ENCODE assay signal across 8 mouse cellular contexts in genomic region chr15:83527092-83527437, GRCm38 (mm10). TPM values are rescaled to one million over a fixed set of nuclear protein-coding genes. Genes with fewer than 3 reads are reported as not detected.
DNase-seq lines count a peak whose midpoint lies in the region; ATAC-seq and TF ChIP-seq lines count a peak whose summit lies in the region.

No protein-coding gene starts in this region.

- no peak for TF ChIP-seq POLR2A in brain, embryonic 14.5 days (IDR thresholded peaks at IDR 0.05; ENCODE audit: borderline replicate concordance, extremely low read depth, insufficient read depth, insufficient read length, poor library complexity, severe bottlenecking)

- WGBS in kidney, embryonic 15.5 days, result under 1% methylated on average over 26 of the region's 26 CpGs
- WGBS in hindbrain, embryonic 11.5 days, result under 1% methylated on average over 26 of the region's 26 CpGs

- DNase-seq in kidney, postnatal 4 days, result no peak
- DNase-seq in brain, embryonic 14.5 days (ENCODE audit: low read depth), result peak; percentile 12
- no peak for DNase-seq in hindbrain, embryonic 11.5 days (ENCODE audit: low spot score)
- no peak for DNase-seq in adrenal gland, postnatal 36 days
- DNase-seq in T-cell, adult 2 months (ENCODE audit: low spot score), result no peak
- DNase-seq in cerebellum, postnatal 14 days, result no peak

- peaks cover 41% of the 10 kb centered on the region for H3K27me3 ChIP-seq in kidney, embryonic 15.5 days
- peaks cover 27% of the 10 kb centered on the region for H3K27me3 ChIP-seq in hindbrain, embryonic 11.5 days (ENCODE audit: control insufficient read depth, insufficient read depth, low read length)

- H3K36me3 ChIP-seq in kidney, embryonic 15.5 days, result no peaks in the 10 kb centered on the region
- H3K36me3 ChIP-seq in hindbrain, embryonic 11.5 days (ENCODE audit: control insufficient read depth, insufficient read depth, low read length), result no peaks in the 10 kb centered on the region

- H3K9ac ChIP-seq in kidney, embryonic 15.5 days, result peak overlapping the region; percentile 50
- H3K9ac ChIP-seq in hindbrain, embryonic 11.5 days (ENCODE audit: low read depth, low read length), result peak overlapping the region; percentile 52; the same call in 1 of the 2 replicates

- 0 out of 2 replicates have a peak, but pooled peaks have one; percentile 10 for ATAC-seq in kidney, embryonic 15.5 days (replicated peaks; ENCODE audit: low FRiP score)
- peak; percentile 47; the same call in 1 of the 2 replicates for ATAC-seq in hindbrain, embryonic 11.5 days (ENCODE audit: low FRiP score)
- peak; percentile 43 for ATAC-seq in megakaryocyte, adult 5-6 weeks (ENCODE audit: poor library complexity, severe bottlenecking)

- no peak overlapping the region for H3K27ac ChIP-seq in kidney, embryonic 15.5 days
- H3K27ac ChIP-seq in hindbrain, embryonic 11.5 days (ENCODE audit: low read depth, low read length), result no peak overlapping the region

- H3K4me3 ChIP-seq in kidney, embryonic 15.5 days (replicated peaks), result peak overlapping the region; percentile 60
- peak overlapping the region; percentile 49 for H3K4me3 ChIP-seq in hindbrain, embryonic 11.5 days (ENCODE audit: low read depth, low read length)

- no peak for TF ChIP-seq CTCF in brain, embryonic 14.5 days (IDR thresholded peaks at IDR 0.05; ENCODE audit: borderline replicate concordance, extremely low read depth, insufficient read depth, insufficient read length)

- no peaks in the 10 kb centered on the region for H3K9me3 ChIP-seq in kidney, embryonic 15.5 days (replicated peaks)
- H3K9me3 ChIP-seq in hindbrain, embryonic 11.5 days (ENCODE audit: control insufficient read depth, low read length), result no peaks in the 10 kb centered on the region

- peak overlapping the region; percentile 98 for H3K4me2 ChIP-seq in kidney, embryonic 15.5 days
- peak overlapping the region; percentile 95 for H3K4me2 ChIP-seq in hindbrain, embryonic 11.5 days (replicated peaks; ENCODE audit: low read depth, low read length)

- peaks cover 65% of the 10 kb centered on the region for H3K4me1 ChIP-seq in kidney, embryonic 15.5 days
- peaks cover 9% of the 10 kb centered on the region; the same call in 1 of the 2 replicates for H3K4me1 ChIP-seq in hindbrain, embryonic 11.5 days (replicated peaks; ENCODE audit: control insufficient read depth, insufficient read depth, low read length)

RNA-seq across cellular contexts. Expression of gene Bik, which starts 0.4 kb away (rescaled TPM):
- polyA plus RNA-seq in kidney, embryonic 15.5 days (2015; fragmentation: Nextera tagmentation; extraction: Ambion mirVana), result 10.6 and 11.0 TPM in 2 replicates
- 0.71 and 1.3 TPM in 2 replicates for polyA plus RNA-seq in brain, embryonic 14.5 days (2012; rRNA removed)
- polyA plus RNA-seq in hindbrain, embryonic 11.5 days (2014; fragmentation: Nextera tagmentation; extraction: Ambion mirVana), result 2.1 and 3.3 TPM in 2 replicates
- total RNA-seq in megakaryocyte, adult 5-6 weeks (2015), result 0.41 TPM in 1 of 2 replicates, not detected in the other
- total RNA-seq in megakaryocyte, adult 5-6 weeks (2017), result 0.40 TPM in 1 of 2 replicates, not detected in the other
- 1 to 10 TPM; 4.1 to 4.8 TPM for total RNA-seq in adrenal gland, postnatal 36 days (2021)

RNA-seq across cellular contexts. Expression of gene Ttll1, which starts 16.4 kb away (rescaled TPM):
- polyA plus RNA-seq in kidney, embryonic 15.5 days (2015; fragmentation: Nextera tagmentation; extraction: Ambion mirVana), result 25.3 and 28.7 TPM in 2 replicates
- 58.1 and 89.6 TPM in 2 replicates for polyA plus RNA-seq in brain, embryonic 14.5 days (2012; rRNA removed)
- 37.0 and 38.9 TPM in 2 replicates for polyA plus RNA-seq in hindbrain, embryonic 11.5 days (2014; fragmentation: Nextera tagmentation; extraction: Ambion mirVana)
- 3.6 and 3.8 TPM in 2 replicates for total RNA-seq in megakaryocyte, adult 5-6 weeks (2015)
- total RNA-seq in megakaryocyte, adult 5-6 weeks (2017), result 3.2 and 4.4 TPM in 2 replicates
- 1 to 10 TPM; 7.6 to 7.7 TPM for total RNA-seq in adrenal gland, postnatal 36 days (2021)

RNA-seq across cellular contexts. Expression of gene Tspo, which starts 36.3 kb away (rescaled TPM):
- polyA plus RNA-seq in kidney, embryonic 15.5 days (2015; fragmentation: Nextera tagmentation; extraction: Ambion mirVana), result 69.2 and 77.2 TPM in 2 replicates
- polyA plus RNA-seq in brain, embryonic 14.5 days (2012; rRNA removed), result 7.1 and 9.9 TPM in 2 replicates
- polyA plus RNA-seq in hindbrain, embryonic 11.5 days (2014; fragmentation: Nextera tagmentation; extraction: Ambion mirVana), result 27.4 and 32.0 TPM in 2 replicates
- total RNA-seq in megakaryocyte, adult 5-6 weeks (2015), result 184 and 209 TPM in 2 replicates
- 112 and 119 TPM in 2 replicates for total RNA-seq in megakaryocyte, adult 5-6 weeks (2017)
- 100 to 1,000 TPM; 495 to 614 TPM for total RNA-seq in adrenal gland, postnatal 36 days (2021)

RNA-seq across cellular contexts. Expression of gene Mcat, which starts 36.5 kb away (rescaled TPM):
- 35.1 and 36.6 TPM in 2 replicates for polyA plus RNA-seq in kidney, embryonic 15.5 days (2015; fragmentation: Nextera tagmentation; extraction: Ambion mirVana)
- 32.8 and 38.7 TPM in 2 replicates for polyA plus RNA-seq in brain, embryonic 14.5 days (2012; rRNA removed)
- polyA plus RNA-seq in hindbrain, embryonic 11.5 days (2014; fragmentation: Nextera tagmentation; extraction: Ambion mirVana), result 38.9 and 39.0 TPM in 2 replicates
- total RNA-seq in megakaryocyte, adult 5-6 weeks (2015), result 4.3 and 5.2 TPM in 2 replicates
- 7.0 and 8.0 TPM in 2 replicates for total RNA-seq in megakaryocyte, adult 5-6 weeks (2017)
- 10 to 100 TPM; 35.2 to 39.4 TPM for total RNA-seq in adrenal gland, postnatal 36 days (2021)
